Mouse (Mus musculus) heart, embryonic 10.5 days (tissue): ENCODE measurements around the gene Gm20834. TPM values are rescaled to one million over a fixed set of nuclear protein-coding genes. Genes with fewer than 3 reads are reported as not detected.
"Not testable (repeated sequence)": the region's sequence is repeated elsewhere in the genome, so short reads cannot be mapped to it uniquely, and the experiment has no call there.

Experiments used
- DNase-seq: peaks from one replicate; pipeline ENCODE4 v3.0.0-alpha.2; 2017; ENCODE audit warnings: low spot score
- H3K27ac ChIP-seq: fragments of 300-500 bp; sonication (generic); 2 replicates; pipeline ENCODE4 v1.5.1; 2016; ENCODE audit warnings: mild to moderate bottlenecking
- H3K27me3 ChIP-seq: fragments of 300-500 bp; sonication (generic); 2 replicates; pipeline ENCODE4 v1.6.1; 2016; ENCODE audit warnings: mild to moderate bottlenecking; ENCODE audit not compliant: poor library complexity, insufficient read depth, severe bottlenecking
- H3K36me3 ChIP-seq: fragments of 300-500 bp; sonication (generic); 2 replicates; pipeline ENCODE4 v1.6.1; 2016; ENCODE audit warnings: mild to moderate bottlenecking, moderate library complexity
- H3K4me1 ChIP-seq: fragments of 300-500 bp; sonication (generic); 2 replicates; pipeline ENCODE4 v1.6.1; 2016; ENCODE audit warnings: mild to moderate bottlenecking
- H3K4me3 ChIP-seq: fragments of 300-500 bp; sonication (generic); 2 replicates; pipeline ENCODE4 v1.5.1; 2016; ENCODE audit warnings: mild to moderate bottlenecking, moderate library complexity
- H3K9me3 ChIP-seq: fragments of 300-500 bp; sonication (generic); 2 replicates; pipeline ENCODE4 v1.6.1; 2016; ENCODE audit warnings: mild to moderate bottlenecking, moderate library complexity
- WGBS: fragments of 180-500 bp; shearing (Covaris S2); methylation state at CpG from one replicate; pipeline ENCODE4 v1.1.7; 2016; 5-methylcytosine and 5-hydroxymethylcytosine counted together
- polyA plus RNA-seq: library from polyadenylated mRNA; unstranded; fragments of >200 nt; fragmentation: Nextera tagmentation; extraction: Ambion mirVana; gene quantifications from 2 replicates; pipeline ENCODE4 v1.2.1, GENCODE M21; 2016

The Gm20834 gene
- not detected in 2 replicates for polyA plus RNA-seq

GRCm38 (mm10) chrY:10324489-10324888 is at the start of gene Gm20834:
Gm20834 (minus strand) TSS chrY:10324589.
- DNase-seq, H3K4me1 ChIP-seq, H3K36me3 ChIP-seq, H3K27me3 ChIP-seq, H3K27ac ChIP-seq, H3K4me3 ChIP-seq, H3K9me3 ChIP-seq: not testable (repeated sequence)
- WGBS: 52% methylated on average over 4 of the region's 4 CpGs

Other genes with a start within 250 kb of the Gm20834 start
- not detected in 2 replicates for gene Gm21310, start 177.4 kb downstream of the Gm20834 start, polyA plus RNA-seq
- not detected in 2 replicates for gene Gm28510, start 88.1 kb upstream of the Gm20834 start, polyA plus RNA-seq
- gene Gm20737, start 211.5 kb upstream of the Gm20834 start, polyA plus RNA-seq: not detected in 2 replicates
- gene Gm21775, start 228.9 kb upstream of the Gm20834 start, polyA plus RNA-seq: not detected in 2 replicates